Mouse (Mus musculus): Measurements from ENCODE around the gene Rab21. TPM values are rescaled to one million over a fixed set of nuclear protein-coding genes. Genes with fewer than 3 reads are reported as not detected.

The Rab21 gene
- polyA plus RNA-seq, 1 experiment from 2014 or later: 45.9 TPM

GRCm38 (mm10) chr10:115313641-115314286 is 1.6 kb downstream of the Rab21 start:
- WGBS (ENCODE audit: missing documents): 71% methylated on average over 14 of the region's 14 CpGs
- peak overlapping the region; percentile 96 for H3K4me3 ChIP-seq (ENCODE audit: inconsistent target)
- H3K27ac ChIP-seq: peak overlapping the region; percentile 84
- peaks cover 64% of the 10 kb centered on the region for H3K79me2 ChIP-seq (ENCODE audit: inconsistent target)
- H3K36me3 ChIP-seq (ENCODE audit: inconsistent target): no peaks in the 10 kb centered on the region

GRCm38 (mm10) chr10:115312732-115313131 is 2.7 kb downstream of the Rab21 start:
- 81% methylated on average over 3 of the region's 3 CpGs for WGBS (ENCODE audit: missing documents)
- Histone ChIP-seq H3K36me3 (ENCODE audit: inconsistent target) (no peaks in the 10 kb centered on the region), H3K4me3 (ENCODE audit: inconsistent target) (no peak overlapping the region), H3K79me2 (ENCODE audit: inconsistent target) (peaks cover 74% of the 10 kb centered on the region), H3K27ac (no peak overlapping the region)

GRCm38 (mm10) chr10:115312194-115312593 is 3.2 kb downstream of the Rab21 start:
- WGBS (ENCODE audit: missing documents): 7% methylated on average over 5 of the region's 5 CpGs
- Histone ChIP-seq H3K36me3 (ENCODE audit: inconsistent target) (no peaks in the 10 kb centered on the region), H3K79me2 (ENCODE audit: inconsistent target) (peaks cover 79% of the 10 kb centered on the region), H3K27ac (no peak overlapping the region), H3K4me3 (ENCODE audit: inconsistent target) (no peak overlapping the region)

- Histone ChIP-seq H3K79me2 (ENCODE audit: inconsistent target) (peaks cover 87% of the 10 kb centered on the region), H3K36me3 (ENCODE audit: inconsistent target) (no peaks in the 10 kb centered on the region), H3K27ac (no peak overlapping the region), H3K4me3 (ENCODE audit: inconsistent target) (no peak overlapping the region)
- WGBS (ENCODE audit: missing documents): 57% methylated on average over 14 of the region's 14 CpGs
These were observed 4.0 kb downstream of the Rab21 start for GRCm38 (mm10) chr10:115311263-115311965.

- Histone ChIP-seq H3K36me3 (ENCODE audit: inconsistent target) (no peaks in the 10 kb centered on the region), H3K27ac (no peak overlapping the region), H3K4me3 (ENCODE audit: inconsistent target) (no peak overlapping the region), H3K79me2 (ENCODE audit: inconsistent target) (peaks cover 100% of the 10 kb centered on the region)
- 94% methylated on average over 3 of the region's 4 CpGs for WGBS (ENCODE audit: missing documents)
These were observed 6.2 kb downstream of the Rab21 start for GRCm38 (mm10) chr10:115309191-115309590.

GRCm38 (mm10) chr10:115307331-115307875 is 8.0 kb downstream of the Rab21 start:
- H3K4me3 ChIP-seq (ENCODE audit: inconsistent target): no peak overlapping the region
- peaks cover 13% of the 10 kb centered on the region; the same call in 1 of the 2 replicates for H3K36me3 ChIP-seq (ENCODE audit: inconsistent target)

GRCm38 (mm10) chr10:115298683-115299082 is 16.7 kb downstream of the Rab21 start:
- WGBS (ENCODE audit: missing documents): 98% methylated on average over 4 of the region's 4 CpGs

More at GRCm38 (mm10) chr10:115307331-115307875, 8.0 kb downstream of the Rab21 start:
- H3K27ac ChIP-seq: no peak overlapping the region
- peaks cover 100% of the 10 kb centered on the region for H3K79me2 ChIP-seq (ENCODE audit: inconsistent target)
- WGBS (ENCODE audit: missing documents): 89% methylated on average over 7 of the region's 7 CpGs

GRCm38 (mm10) chr10:115297582-115297981 is 17.8 kb downstream of the Rab21 start:
- Histone ChIP-seq H3K79me2 (ENCODE audit: inconsistent target) (peaks cover 65% of the 10 kb centered on the region), H3K36me3 (ENCODE audit: inconsistent target) (peaks cover 90% of the 10 kb centered on the region), H3K27ac (no peak overlapping the region), H3K4me3 (ENCODE audit: inconsistent target) (no peak overlapping the region)
- 89% methylated on average over 4 of the region's 5 CpGs for WGBS (ENCODE audit: missing documents)

More at GRCm38 (mm10) chr10:115298683-115299082, 16.7 kb downstream of the Rab21 start:
- Histone ChIP-seq H3K79me2 (ENCODE audit: inconsistent target) (peaks cover 76% of the 10 kb centered on the region), H3K4me3 (ENCODE audit: inconsistent target) (no peak overlapping the region), H3K27ac (no peak overlapping the region), H3K36me3 (ENCODE audit: inconsistent target) (peaks cover 90% of the 10 kb centered on the region)

GRCm38 (mm10) chr10:115296401-115296935 is 18.9 kb downstream of the Rab21 start:
- H3K79me2 ChIP-seq (ENCODE audit: inconsistent target): peaks cover 54% of the 10 kb centered on the region; the same call in 1 of the 2 replicates
- H3K4me3 ChIP-seq (ENCODE audit: inconsistent target): no peak overlapping the region
- peaks cover 93% of the 10 kb centered on the region for H3K36me3 ChIP-seq (ENCODE audit: inconsistent target)
- 89% methylated on average over 9 of the region's 9 CpGs for WGBS (ENCODE audit: missing documents)
- H3K27ac ChIP-seq: no peak overlapping the region

- 100% methylated on average over 3 of the region's 3 CpGs for WGBS (ENCODE audit: missing documents)
- Histone ChIP-seq H3K36me3 (ENCODE audit: inconsistent target) (peaks cover 92% of the 10 kb centered on the region), H3K79me2 (ENCODE audit: inconsistent target) (peaks cover 41% of the 10 kb centered on the region; the same call in 1 of the 2 replicates), H3K27ac (no peak overlapping the region), H3K4me3 (ENCODE audit: inconsistent target) (no peak overlapping the region)
These were observed 20.2 kb downstream of the Rab21 start for GRCm38 (mm10) chr10:115295162-115295561.

- Histone ChIP-seq H3K4me3 (ENCODE audit: inconsistent target) (no peak overlapping the region), H3K27ac (no peak overlapping the region), H3K79me2 (ENCODE audit: inconsistent target) (peaks cover 36% of the 10 kb centered on the region; the same call in 1 of the 2 replicates), H3K36me3 (ENCODE audit: inconsistent target) (peaks cover 92% of the 10 kb centered on the region)
- 93% methylated on average over 7 of the region's 7 CpGs for whole genome bisulfite sequencing (ENCODE audit: missing documents)
These were observed 20.7 kb downstream of the Rab21 start for GRCm38 (mm10) chr10:115294715-115295114.

- peaks cover 92% of the 10 kb centered on the region for H3K36me3 ChIP-seq (ENCODE audit: inconsistent target)
- WGBS (ENCODE audit: missing documents): 95% methylated on average over 6 of the region's 7 CpGs
- H3K79me2 ChIP-seq (ENCODE audit: inconsistent target): peaks cover 29% of the 10 kb centered on the region; the same call in 1 of the 2 replicates
- H3K27ac ChIP-seq: no peak overlapping the region
- H3K4me3 ChIP-seq (ENCODE audit: inconsistent target): no peak overlapping the region
These were observed 21.4 kb downstream of the Rab21 start for GRCm38 (mm10) chr10:115293946-115294345.

GRCm38 (mm10) chr10:115290671-115291070 is 24.7 kb downstream of the Rab21 start:
- WGBS (ENCODE audit: missing documents): 97% methylated on average over 9 of the region's 9 CpGs
- H3K79me2 ChIP-seq (ENCODE audit: inconsistent target): no peaks in the 10 kb centered on the region
- H3K27ac ChIP-seq: no peak overlapping the region
- no peak overlapping the region for H3K4me3 ChIP-seq (ENCODE audit: inconsistent target)
- peaks cover 86% of the 10 kb centered on the region for H3K36me3 ChIP-seq (ENCODE audit: inconsistent target)

- Histone ChIP-seq H3K36me3 (ENCODE audit: inconsistent target) (peaks cover 68% of the 10 kb centered on the region), H3K79me2 (ENCODE audit: inconsistent target) (no peaks in the 10 kb centered on the region), H3K4me3 (ENCODE audit: inconsistent target) (no peak overlapping the region), H3K27ac (no peak overlapping the region)
- WGBS (ENCODE audit: missing documents): 94% methylated on average over 8 of the region's 8 CpGs
These were observed 26.5 kb downstream of the Rab21 start for GRCm38 (mm10) chr10:115288856-115289255.
